ENCODE assay signal across 23 mouse cellular contexts in genomic region chr14:121261229-121261879, GRCm38 (mm10).
DNase-seq lines count a peak whose midpoint lies in the region; ATAC-seq and TF ChIP-seq lines count a peak whose summit lies in the region.
"Had no signal": no experiment of that assay in that cellular context is flagged by ENCODE, and none has a peak within 500 bp of the region (broad histone marks: within the 10 kb centered on the region; RNA-seq: fewer than 3 reads in every experiment).

No protein-coding gene starts in this region.

- 0 out of 2 replicates have a peak overlapping the region, but pooled peaks have one; percentile 1 for H3K27ac ChIP-seq in kidney, postnatal 0 days
- no peak overlapping the region for H3K27ac ChIP-seq in kidney, adult 2 months (ENCODE audit: insufficient read depth, low read depth, low read length)
- peak overlapping the region; percentile 42; the same call in 1 of the 2 replicates for H3K27ac ChIP-seq in embryonic facial prominence, embryonic 12.5 days
- no peak overlapping the region for H3K27ac ChIP-seq in forebrain, embryonic 11.5 days (ENCODE audit: low read depth, low read length)
- H3K27ac ChIP-seq: forebrain, embryonic 12.5 days; hindbrain, embryonic 15.5 days; limb, embryonic 10.5 days; midbrain, embryonic 10.5 days; neural tube, embryonic 13.5 days had no signal

- no peak overlapping the region for H3K4me2 ChIP-seq in kidney, postnatal 0 days (ENCODE audit: low read length)
- H3K4me2 ChIP-seq in embryonic facial prominence, embryonic 12.5 days (replicated peaks): no peak overlapping the region
- no peak overlapping the region for H3K4me2 ChIP-seq in forebrain, embryonic 11.5 days (ENCODE audit: low read depth, low read length, severe bottlenecking)
- H3K4me2 ChIP-seq: forebrain, embryonic 12.5 days; hindbrain, embryonic 15.5 days; liver, embryonic 11.5 days; neural tube, embryonic 13.5 days had no signal

- peaks cover 22% of the 10 kb centered on the region; the same call in 1 of the 2 replicates for H3K36me3 ChIP-seq in kidney, postnatal 0 days (ENCODE audit: insufficient read depth, low read length)
- H3K36me3 ChIP-seq in kidney, adult 2 months (ENCODE audit: control insufficient read depth, insufficient read depth, low read length): no peaks in the 10 kb centered on the region
- H3K36me3 ChIP-seq in embryonic facial prominence, embryonic 12.5 days: peaks cover 38% of the 10 kb centered on the region
- H3K36me3 ChIP-seq in forebrain, embryonic 11.5 days (ENCODE audit: control insufficient read depth, insufficient read depth, low read length): no peaks in the 10 kb centered on the region

- TF ChIP-seq CTCF in kidney, postnatal 0 days (IDR thresholded peaks at IDR 0.05; ENCODE audit: low read depth): no peak
- TF ChIP-seq CTCF in kidney, adult 2 months (conservative IDR thresholded peaks at IDR 0.05; ENCODE audit: insufficient read depth, insufficient read length, low read depth, low read length): no peak

- ATAC-seq in kidney, postnatal 0 days (replicated peaks; ENCODE audit: low FRiP score, low read depth): no peak
- ATAC-seq in embryonic facial prominence, embryonic 12.5 days (ENCODE audit: insufficient number of reproducible peaks, insufficient read depth, low FRiP score, low TSS enrichment): no peak
- ATAC-seq in forebrain, embryonic 11.5 days (replicated peaks; ENCODE audit: low FRiP score): no peak

- TF ChIP-seq POLR2A in kidney, adult 2 months (IDR thresholded peaks at IDR 0.05; ENCODE audit: low read depth, low read length): no peak

- no peaks in the 10 kb centered on the region for H3K9me3 ChIP-seq in kidney, postnatal 0 days (replicated peaks; ENCODE audit: low read length)
- no peaks in the 10 kb centered on the region for H3K9me3 ChIP-seq in embryonic facial prominence, embryonic 12.5 days
- H3K9me3 ChIP-seq in forebrain, embryonic 11.5 days (ENCODE audit: control insufficient read depth, low read length): no peaks in the 10 kb centered on the region
- H3K9me3 ChIP-seq: forebrain, embryonic 12.5 days; heart, embryonic 10.5 days; hindbrain, embryonic 15.5 days; limb, embryonic 10.5 days; midbrain, embryonic 10.5 days; neural tube, embryonic 13.5 days had no signal

- WGBS in kidney, postnatal 0 days: 68% methylated on average over 5 of the region's 5 CpGs
- 62% methylated on average over 5 of the region's 5 CpGs for WGBS in kidney, adult 2 months
- 70% methylated on average over 5 of the region's 5 CpGs for WGBS in embryonic facial prominence, embryonic 12.5 days
- WGBS in forebrain, embryonic 11.5 days: 78% methylated on average over 5 of the region's 5 CpGs

- DNase-seq in kidney, postnatal 0 days (ENCODE audit: low spot score): no peak
- no peak for DNase-seq in kidney, adult 2 months
- DNase-seq in CD4-positive, CD25-positive, alpha-beta regulatory T cell, adult 2 months (ENCODE audit: low read depth, low spot score): peak; percentile 47
- peak; percentile 46 for DNase-seq in naive thymus-derived CD4-positive, alpha-beta T cell, adult 2 months (ENCODE audit: low read depth)
- no peak for DNase-seq in forebrain, embryonic 11.5 days (ENCODE audit: low spot score)
- DNase-seq in lung, postnatal 4 days: no peak
- DNase-seq in embryo, embryonic 9.5 days (ENCODE audit: extremely low spot score): no peak
- DNase-seq: B cell, adult 2 months; cerebellum, postnatal 14 days; heart, postnatal 10 days; kidney, adult 11 months; layer of hippocampus, postnatal 36 days; lung, adult 2 months; lung, postnatal 36 days; right cerebral cortex, postnatal 25 days had no signal

- H3K9ac ChIP-seq in kidney, postnatal 0 days (ENCODE audit: low read depth, low read length): no peak overlapping the region
- no peak overlapping the region for H3K9ac ChIP-seq in embryonic facial prominence, embryonic 12.5 days
- H3K9ac ChIP-seq in forebrain, embryonic 11.5 days (ENCODE audit: low read length): no peak overlapping the region
- H3K9ac ChIP-seq: forebrain, embryonic 12.5 days; hindbrain, embryonic 15.5 days; neural tube, embryonic 13.5 days had no signal

- H3K4me3 ChIP-seq in kidney, postnatal 0 days (replicated peaks; ENCODE audit: low read depth, low read length): no peak overlapping the region
- H3K4me3 ChIP-seq in kidney, adult 2 months (ENCODE audit: insufficient read depth, low read depth, low read length): no peak overlapping the region
- no peak overlapping the region for H3K4me3 ChIP-seq in embryonic facial prominence, embryonic 12.5 days
- H3K4me3 ChIP-seq in forebrain, embryonic 11.5 days (ENCODE audit: low read depth, low read length): no peak overlapping the region
- H3K4me3 ChIP-seq: forebrain, embryonic 12.5 days; heart, embryonic 10.5 days; hindbrain, embryonic 15.5 days; limb, embryonic 10.5 days; midbrain, embryonic 10.5 days; neural tube, embryonic 13.5 days had no signal

- no peaks in the 10 kb centered on the region for H3K27me3 ChIP-seq in kidney, postnatal 0 days (ENCODE audit: insufficient read depth, low read length)
- H3K27me3 ChIP-seq in kidney, adult 2 months (replicated peaks; ENCODE audit: control insufficient read depth, insufficient read depth, low read length): no peaks in the 10 kb centered on the region
- no peaks in the 10 kb centered on the region for H3K27me3 ChIP-seq in embryonic facial prominence, embryonic 12.5 days
- H3K27me3 ChIP-seq in forebrain, embryonic 11.5 days (ENCODE audit: control insufficient read depth, insufficient read depth, low read length): no peaks in the 10 kb centered on the region
- H3K27me3 ChIP-seq: forebrain, embryonic 12.5 days; hindbrain, embryonic 15.5 days; neural tube, embryonic 13.5 days had no signal

- H3K4me1 ChIP-seq in kidney, postnatal 0 days (replicated peaks; ENCODE audit: insufficient read depth, low read length): no peaks in the 10 kb centered on the region
- H3K4me1 ChIP-seq in kidney, adult 2 months (ENCODE audit: control insufficient read depth, insufficient read depth, low read length): no peaks in the 10 kb centered on the region
- H3K4me1 ChIP-seq in embryonic facial prominence, embryonic 12.5 days: 0 out of 2 replicates have a peak, but pooled peaks cover 10% of the 10 kb centered on the region
- H3K4me1 ChIP-seq in forebrain, embryonic 11.5 days (replicated peaks; ENCODE audit: control insufficient read depth, insufficient read depth, low read length): no peaks in the 10 kb centered on the region
- H3K4me1 ChIP-seq: forebrain, embryonic 12.5 days; hindbrain, embryonic 15.5 days; limb, embryonic 10.5 days; neural tube, embryonic 13.5 days had no signal

Comparison
In these comparisons a context has a peak if more than half of its experiments do, and no peak if none do; other contexts are left out.
1. H3K27ac ChIP-seq: peak in kidney, postnatal 0 days (single experiment) and embryonic facial prominence, embryonic 12.5 days (single experiment); none in kidney, adult 2 months (single experiment) and forebrain, embryonic 11.5 days (single experiment).
2. DNase-seq: peak in CD4-positive, CD25-positive, alpha-beta regulatory T cell, adult 2 months (single experiment) and naive thymus-derived CD4-positive, alpha-beta T cell, adult 2 months (single experiment); none in kidney, postnatal 0 days (single experiment), kidney, adult 2 months (single experiment), forebrain, embryonic 11.5 days (single experiment), lung, postnatal 4 days (0 of 2) and embryo, embryonic 9.5 days (single experiment).